25 mouse cellular contexts compared by ENCODE assay signal in the genomic region with DNA sequence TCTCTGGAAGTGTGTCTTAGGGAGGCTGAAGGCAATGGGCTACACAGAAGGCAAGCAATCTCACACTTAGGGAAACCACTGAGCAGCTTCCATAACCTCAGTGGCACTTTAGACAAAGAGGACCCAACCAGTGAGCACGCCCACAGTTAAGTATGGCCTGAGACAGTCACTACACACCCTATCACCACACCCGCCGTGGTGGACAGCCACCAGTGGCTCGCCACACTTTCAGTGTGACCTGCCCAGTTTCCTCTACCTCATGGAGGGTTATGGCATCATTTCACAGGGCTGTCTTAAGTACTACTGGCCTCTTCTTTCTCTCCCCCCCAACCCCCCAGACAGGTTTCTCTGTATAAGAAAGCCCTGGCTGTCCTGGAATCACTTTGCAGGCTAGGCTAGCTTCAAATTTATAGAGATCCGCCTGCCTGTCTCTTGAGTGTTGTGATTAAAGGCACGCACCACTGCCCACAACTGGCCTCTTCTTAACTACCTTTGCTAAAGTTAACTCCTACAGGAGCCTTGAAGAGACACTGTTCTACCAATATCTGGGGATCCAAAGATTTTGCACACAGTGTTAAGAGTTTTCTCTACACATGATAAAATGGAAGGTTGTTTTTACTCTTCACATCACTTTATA.
DNase-seq lines count a peak whose midpoint lies in the region; ATAC-seq and TF ChIP-seq lines count a peak whose summit lies in the region.
"Had no signal": no experiment of that assay in that cellular context is flagged by ENCODE, and none has a peak within 500 bp of the region (broad histone marks: within the 10 kb centered on the region; RNA-seq: fewer than 3 reads in every experiment).

No protein-coding gene starts in this region.

- no peak overlapping the region for H3K4me3 ChIP-seq in intestine, embryonic 14.5 days (ENCODE audit: low read depth, low read length)
- no peak overlapping the region for H3K4me3 ChIP-seq in intestine, embryonic 16.5 days (ENCODE audit: low read length)
- H3K4me3 ChIP-seq in lung, embryonic 14.5 days (ENCODE audit: low read depth, low read length): no peak overlapping the region
- H3K4me3 ChIP-seq in lung, postnatal 0 days (ENCODE audit: low read depth, low read length): no peak overlapping the region
- H3K4me3 ChIP-seq in macrophage (ENCODE audit: inconsistent target): no peak overlapping the region
- H3K4me3 ChIP-seq in midbrain, embryonic 11.5 days (ENCODE audit: low read depth, low read length): no peak overlapping the region
- H3K4me3 ChIP-seq: forebrain, embryonic 10.5 days; heart, adult 2 months; heart, embryonic 15.5 days; left cerebral cortex, adult 2 months; limb, embryonic 15.5 days; liver, embryonic 15.5 days; megakaryocyte, embryonic 14.5 days; neural tube, embryonic 13.5 days had no signal

- H3K36me3 ChIP-seq in intestine, embryonic 14.5 days (ENCODE audit: control insufficient read depth, insufficient read depth, low read length): no peaks in the 10 kb centered on the region
- H3K36me3 ChIP-seq in intestine, embryonic 16.5 days (ENCODE audit: control insufficient read depth, insufficient read depth, low read length): no peaks in the 10 kb centered on the region
- H3K36me3 ChIP-seq in lung, embryonic 14.5 days (ENCODE audit: insufficient read depth): peaks cover 9% of the 10 kb centered on the region; the same call in 1 of the 2 replicates
- no peaks in the 10 kb centered on the region for H3K36me3 ChIP-seq in lung, postnatal 0 days (ENCODE audit: insufficient read depth, low read length)
- no peaks in the 10 kb centered on the region for H3K36me3 ChIP-seq in macrophage (ENCODE audit: inconsistent target)
- no peaks in the 10 kb centered on the region for H3K36me3 ChIP-seq in midbrain, embryonic 11.5 days (ENCODE audit: control insufficient read depth, insufficient read depth, low read length)
- H3K36me3 ChIP-seq: heart, embryonic 15.5 days; limb, embryonic 15.5 days; liver, embryonic 15.5 days; neural tube, embryonic 13.5 days had no signal

- H3K27ac ChIP-seq in intestine, embryonic 14.5 days (ENCODE audit: low read depth): no peak overlapping the region
- H3K27ac ChIP-seq in intestine, embryonic 16.5 days (ENCODE audit: low read length): no peak overlapping the region
- H3K27ac ChIP-seq in lung, embryonic 14.5 days (ENCODE audit: low read depth): 0 out of 2 replicates have a peak overlapping the region, but pooled peaks have one; percentile 36
- no peak overlapping the region for H3K27ac ChIP-seq in lung, postnatal 0 days (ENCODE audit: low read length)
- peak overlapping the region; percentile 85 for H3K27ac ChIP-seq in macrophage
- H3K27ac ChIP-seq in midbrain, embryonic 11.5 days (ENCODE audit: low read depth, low read length): no peak overlapping the region
- H3K27ac ChIP-seq: forebrain, embryonic 10.5 days; left cerebral cortex, adult 2 months; neural tube, embryonic 13.5 days had no signal

- no peak for TF ChIP-seq CTCF in lung, embryonic 14.5 days (IDR thresholded peaks at IDR 0.05; ENCODE audit: low read depth)
- TF ChIP-seq CTCF in lung, postnatal 0 days (IDR thresholded peaks at IDR 0.05): no peak

- H3K4me2 ChIP-seq in intestine, embryonic 14.5 days (ENCODE audit: low read length): no peak overlapping the region
- H3K4me2 ChIP-seq in intestine, embryonic 16.5 days (ENCODE audit: low read depth, low read length): no peak overlapping the region
- no peak overlapping the region for H3K4me2 ChIP-seq in lung, embryonic 14.5 days
- no peak overlapping the region for H3K4me2 ChIP-seq in lung, postnatal 0 days (replicated peaks; ENCODE audit: low read depth, low read length)
- H3K4me2 ChIP-seq in midbrain, embryonic 11.5 days: no peak overlapping the region
- H3K4me2 ChIP-seq: heart, embryonic 15.5 days; limb, embryonic 15.5 days; liver, embryonic 15.5 days; neural tube, embryonic 13.5 days had no signal

- no peaks in the 10 kb centered on the region for H3K9me3 ChIP-seq in intestine, embryonic 14.5 days (ENCODE audit: control insufficient read depth, low read length)
- H3K9me3 ChIP-seq in intestine, embryonic 16.5 days (ENCODE audit: control insufficient read depth, low read length): no peaks in the 10 kb centered on the region
- H3K9me3 ChIP-seq in lung, embryonic 14.5 days (ENCODE audit: low read depth, low read length): no peaks in the 10 kb centered on the region
- no peaks in the 10 kb centered on the region for H3K9me3 ChIP-seq in lung, postnatal 0 days (ENCODE audit: low read length)
- no peaks in the 10 kb centered on the region for H3K9me3 ChIP-seq in midbrain, embryonic 11.5 days (ENCODE audit: control insufficient read depth, low read length)
- H3K9me3 ChIP-seq: forebrain, embryonic 10.5 days; heart, embryonic 15.5 days; limb, embryonic 15.5 days; liver, embryonic 15.5 days; megakaryocyte, embryonic 14.5 days; neural tube, embryonic 13.5 days had no signal

- H3K79me2 ChIP-seq in macrophage (ENCODE audit: inconsistent target): no peaks in the 10 kb centered on the region

- 84% methylated on average over 6 of the region's 6 CpGs for WGBS in intestine, embryonic 14.5 days
- WGBS in intestine, embryonic 16.5 days: 80% methylated on average over 6 of the region's 6 CpGs
- WGBS in lung, embryonic 14.5 days: 86% methylated on average over 6 of the region's 6 CpGs
- WGBS in lung, postnatal 0 days: 88% methylated on average over 6 of the region's 6 CpGs
- WGBS in macrophage (ENCODE audit: missing documents): 96% methylated on average over 4 of the region's 6 CpGs
- 93% methylated on average over 6 of the region's 6 CpGs for WGBS in midbrain, embryonic 11.5 days

- no peak for ATAC-seq in intestine, embryonic 14.5 days (replicated peaks; ENCODE audit: low FRiP score, low TSS enrichment, low read depth)
- no peak for ATAC-seq in intestine, embryonic 16.5 days
- ATAC-seq in lung, embryonic 14.5 days (ENCODE audit: insufficient read depth): no peak
- no peak for ATAC-seq in lung, postnatal 0 days
- ATAC-seq in midbrain, embryonic 11.5 days (ENCODE audit: low FRiP score): no peak
- ATAC-seq: hindbrain, embryonic 16.5 days; intestine, postnatal 0 days had no signal

- no peaks in the 10 kb centered on the region for H3K27me3 ChIP-seq in intestine, embryonic 14.5 days (replicated peaks; ENCODE audit: control insufficient read depth, insufficient read depth, low read length)
- no peaks in the 10 kb centered on the region for H3K27me3 ChIP-seq in intestine, embryonic 16.5 days (replicated peaks; ENCODE audit: control insufficient read depth, insufficient read depth, low read length)
- H3K27me3 ChIP-seq in lung, embryonic 14.5 days (ENCODE audit: insufficient read depth, low read length): no peaks in the 10 kb centered on the region
- H3K27me3 ChIP-seq in lung, postnatal 0 days (replicated peaks; ENCODE audit: insufficient read depth, low read length): no peaks in the 10 kb centered on the region
- no peaks in the 10 kb centered on the region for H3K27me3 ChIP-seq in midbrain, embryonic 11.5 days (ENCODE audit: control insufficient read depth, insufficient read depth, low read length)
- H3K27me3 ChIP-seq: heart, embryonic 15.5 days; limb, embryonic 15.5 days; liver, embryonic 15.5 days; megakaryocyte, embryonic 14.5 days; neural tube, embryonic 13.5 days had no signal

- peak; percentile 32 for DNase-seq in intestine, embryonic 14.5 days (ENCODE audit: low spot score)
- no peak for DNase-seq in lung, embryonic 14.5 days
- DNase-seq in lung, postnatal 0 days (ENCODE audit: low spot score): no peak
- no peak for DNase-seq in midbrain, embryonic 11.5 days (ENCODE audit: low spot score, missing footprints)
- DNase-seq in urinary bladder, postnatal 36 days (ENCODE audit: low spot score in 2 of 2): no peak
- DNase-seq: cerebellum, adult 18-20 months; cerebellum, postnatal 14 days; gastrocnemius, postnatal 10 days; heart, adult 2 months; kidney, postnatal 36 days; lung, postnatal 14 days; retina, postnatal 1 day; spleen, adult 18-20 months; thymus, postnatal 36 days had no signal

- peaks cover 43% of the 10 kb centered on the region for H3K4me1 ChIP-seq in intestine, embryonic 14.5 days (replicated peaks; ENCODE audit: control insufficient read depth, insufficient read depth, low read length)
- H3K4me1 ChIP-seq in intestine, embryonic 16.5 days (ENCODE audit: control insufficient read depth, insufficient read depth, low read length): peaks cover 20% of the 10 kb centered on the region
- peaks cover 17% of the 10 kb centered on the region for H3K4me1 ChIP-seq in lung, embryonic 14.5 days (ENCODE audit: insufficient read depth)
- H3K4me1 ChIP-seq in lung, postnatal 0 days (ENCODE audit: insufficient read depth, low read depth, low read length): peaks cover 27% of the 10 kb centered on the region; the same call in 1 of the 2 replicates
- no peaks in the 10 kb centered on the region for H3K4me1 ChIP-seq in midbrain, embryonic 11.5 days (ENCODE audit: control insufficient read depth, insufficient read depth, low read length)

- no peak for TF ChIP-seq EP300 in lung, postnatal 0 days (IDR thresholded peaks at IDR 0.05)

- H3K9ac ChIP-seq in intestine, embryonic 14.5 days (ENCODE audit: low read length): no peak overlapping the region
- H3K9ac ChIP-seq in intestine, embryonic 16.5 days (ENCODE audit: low read depth, low read length): no peak overlapping the region
- H3K9ac ChIP-seq in lung, embryonic 14.5 days: no peak overlapping the region
- no peak overlapping the region for H3K9ac ChIP-seq in lung, postnatal 0 days (replicated peaks; ENCODE audit: low read depth)
- no peak overlapping the region for H3K9ac ChIP-seq in midbrain, embryonic 11.5 days (ENCODE audit: low read length)
- H3K9ac ChIP-seq: heart, embryonic 15.5 days; limb, embryonic 15.5 days; liver, embryonic 15.5 days; neural tube, embryonic 13.5 days had no signal

Comparison
In these comparisons a context has a peak if more than half of its experiments do, and no peak if none do; other contexts are left out.
1. H3K27ac ChIP-seq: peak in lung, embryonic 14.5 days (single experiment) and macrophage (single experiment); none in intestine, embryonic 14.5 days (single experiment), intestine, embryonic 16.5 days (single experiment), lung, postnatal 0 days (single experiment) and midbrain, embryonic 11.5 days (single experiment).